Mouse (Mus musculus) C2C12 (cell line): Measurements from ENCODE around the gene Rnf207. TPM values are rescaled to one million over a fixed set of nuclear protein-coding genes. Genes with fewer than 3 reads are reported as not detected.

Experiments
- H3K27me3 ChIP-seq: one replicate; pipeline ENCODE4 v1.6.1; 2011; ENCODE audit not compliant: control insufficient read depth, insufficient read depth, insufficient read length
- H3K36me3 ChIP-seq: one replicate; pipeline ENCODE4 v1.6.1; 2011; ENCODE audit not compliant: control insufficient read depth, insufficient read depth
- H3K4me3 ChIP-seq: one replicate; pipeline ENCODE4 v1.5.1; 2011; ENCODE audit warnings: mild to moderate bottlenecking, control low read depth; ENCODE audit not compliant: poor library complexity, insufficient read depth, severe bottlenecking
- H3K79me2 ChIP-seq: one replicate; pipeline ENCODE4 v1.6.1; 2011; ENCODE audit not compliant: control insufficient read depth, insufficient read depth
- H3K79me3 ChIP-seq: one replicate; pipeline ENCODE4 v1.6.1; 2011; ENCODE audit warnings: low read depth, control low read depth
- H3ac ChIP-seq: one replicate; pipeline ENCODE3; 2011; ENCODE audit warnings: low read depth; ENCODE audit not compliant: control insufficient read depth, insufficient read length
- CEBPB ChIP-seq: IDR thresholded peaks from one replicate; pipeline ENCODE4 v1.6.1; 2011; ENCODE audit warnings: low read depth, mild to moderate bottlenecking, control low read depth, moderate library complexity
- CTCF ChIP-seq: IDR thresholded peaks from one replicate; pipeline ENCODE4 v1.5.1; 2011; ENCODE audit not compliant: control insufficient read depth, insufficient read depth, insufficient read length
- FOSL1 ChIP-seq: IDR thresholded peaks from one replicate; pipeline ENCODE4 v1.8.0; 2011; ENCODE audit warnings: mild to moderate bottlenecking, low read length; ENCODE audit not compliant: poor library complexity, insufficient read depth, severe bottlenecking
- MAX ChIP-seq: IDR thresholded peaks from one replicate; pipeline ENCODE4 v1.6.1; 2011; ENCODE audit warnings: mild to moderate bottlenecking, control low read depth
- MYOD1 ChIP-seq: IDR thresholded peaks from one replicate; pipeline ENCODE4 v1.6.1; 2011; ENCODE audit warnings: low read depth; ENCODE audit not compliant: control insufficient read depth, insufficient read length
- MYOG ChIP-seq: IDR thresholded peaks from one replicate; pipeline ENCODE4 v1.6.1; 2011; ENCODE audit not compliant: control insufficient read depth, insufficient read length; ENCODE audit errors: extremely low read depth
- USF1 ChIP-seq: IDR thresholded peaks from one replicate; pipeline ENCODE4 v1.6.1; 2011; ENCODE audit warnings: low read depth, mild to moderate bottlenecking, control low read depth, moderate library complexity
- polyA plus RNA-seq: library from polyadenylated mRNA; unstranded; fragments of >200 nt; fragmentation: generic; extraction: Trizol; gene quantifications from one replicate; pipeline ENCODE4 v1.2.1, GENCODE M21; 2012; ENCODE audit warnings: missing spikeins

The Rnf207 gene
- polyA plus RNA-seq, 1 experiment: 0.23 TPM

- Histone ChIP-seq H3K36me3 (no peaks in the 10 kb centered on the region), H3K27me3 (peaks cover 11% of the 10 kb centered on the region), H3K4me3 (no peak overlapping the region), H3K79me3 (no peaks in the 10 kb centered on the region), H3K79me2 (no peaks in the 10 kb centered on the region), H3ac (no peak overlapping the region)
- no peak for TF ChIP-seq MAX
- no peak for TF ChIP-seq CTCF
- no peak for TF ChIP-seq FOSL1
- no peak for TF ChIP-seq MYOD1
These were observed 36.1 kb downstream of the Rnf207 start for GRCm38 (mm10) chr4:152282721-152283120.

- Histone ChIP-seq H3K79me3 (no peaks in the 10 kb centered on the region), H3K4me3 (no peak overlapping the region), H3K27me3 (peaks cover 5% of the 10 kb centered on the region), H3ac (no peak overlapping the region), H3K79me2 (no peaks in the 10 kb centered on the region), H3K36me3 (no peaks in the 10 kb centered on the region)
- TF ChIP-seq USF1 (no peak), MYOG (no peak), FOSL1 (no peak), MAX (no peak), CEBPB (no peak), MYOD1 (no peak), CTCF (no peak)
These were observed 37.2 kb downstream of the Rnf207 start for GRCm38 (mm10) chr4:152281601-152282000.

GRCm38 (mm10) chr4:152278986-152279385, 39.8 kb downstream of the Rnf207 start:
- Histone ChIP-seq H3K4me3 (no peak overlapping the region), H3ac (no peak overlapping the region), H3K79me2 (no peaks in the 10 kb centered on the region), H3K79me3 (no peaks in the 10 kb centered on the region), H3K27me3 (no peaks in the 10 kb centered on the region), H3K36me3 (no peaks in the 10 kb centered on the region)
- TF ChIP-seq CTCF (no peak), MAX (no peak), MYOD1 (no peak), CEBPB (no peak), MYOG (no peak), FOSL1 (no peak), USF1 (no peak)

- no peaks in the 10 kb centered on the region for H3K27me3 ChIP-seq
- no peak overlapping the region for H3ac ChIP-seq
- no peak overlapping the region for H3K4me3 ChIP-seq
- TF ChIP-seq MYOD1: no peak
- no peak for TF ChIP-seq MAX
- no peak for TF ChIP-seq MYOG
- no peaks in the 10 kb centered on the region for H3K36me3 ChIP-seq
- H3K79me2 ChIP-seq: no peaks in the 10 kb centered on the region
- H3K79me3 ChIP-seq: no peaks in the 10 kb centered on the region
These were observed 40.9 kb downstream of the Rnf207 start for GRCm38 (mm10) chr4:152277916-152278315.

GRCm38 (mm10) chr4:152276389-152277347, 42.1 kb downstream of the Rnf207 start:
- TF ChIP-seq CTCF (peak; percentile 78), USF1 (no peak)
- Histone ChIP-seq H3K27me3 (no peaks in the 10 kb centered on the region), H3K4me3 (no peak overlapping the region)

GRCm38 (mm10) chr4:152274681-152275131, 44.1 kb downstream of the Rnf207 start:
- Histone ChIP-seq H3K36me3 (peaks cover 2% of the 10 kb centered on the region), H3ac (peak overlapping the region; percentile 74), H3K4me3 (peak overlapping the region; percentile 30), H3K79me2 (no peaks in the 10 kb centered on the region), H3K27me3 (no peaks in the 10 kb centered on the region), H3K79me3 (no peaks in the 10 kb centered on the region)
- TF ChIP-seq CEBPB: peak; percentile 88
- TF ChIP-seq USF1: no peak

More at GRCm38 (mm10) chr4:152276389-152277347, 42.1 kb downstream of the Rnf207 start:
- no peak overlapping the region for H3ac ChIP-seq
- H3K36me3 ChIP-seq: no peaks in the 10 kb centered on the region
- no peaks in the 10 kb centered on the region for H3K79me3 ChIP-seq
- H3K79me2 ChIP-seq: no peaks in the 10 kb centered on the region
